Mouse (Mus musculus): ENCODE measurements at regions not wholly inside any gene's neighbourhood (a gene's known extent, or its start where the extent isn't known, plus 50 kb on each side); places are given as distances from the start of the nearest gene placed in this dataset.

DNA sequence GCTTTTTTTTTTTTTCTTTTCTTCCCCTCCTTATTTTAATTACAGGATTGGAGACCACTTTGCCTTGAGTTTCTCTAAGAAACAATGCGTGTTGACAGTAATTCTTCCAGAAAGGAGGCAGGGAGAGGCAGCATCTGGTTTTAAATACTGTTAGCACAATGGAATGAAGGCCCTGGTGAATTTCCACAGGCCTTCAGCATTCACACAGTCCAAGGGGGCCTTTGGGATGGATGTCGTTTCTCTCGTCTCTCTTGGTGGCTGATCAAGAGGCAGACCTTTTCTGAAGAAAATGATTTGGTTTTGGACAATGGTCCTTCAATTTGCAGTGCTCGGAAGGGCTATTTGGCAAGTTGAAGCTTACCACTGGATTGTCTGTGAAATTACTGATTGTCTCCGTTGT is 321.4 kb downstream of the Lmx1a start:
- no peak for DNase-seq

DNA sequence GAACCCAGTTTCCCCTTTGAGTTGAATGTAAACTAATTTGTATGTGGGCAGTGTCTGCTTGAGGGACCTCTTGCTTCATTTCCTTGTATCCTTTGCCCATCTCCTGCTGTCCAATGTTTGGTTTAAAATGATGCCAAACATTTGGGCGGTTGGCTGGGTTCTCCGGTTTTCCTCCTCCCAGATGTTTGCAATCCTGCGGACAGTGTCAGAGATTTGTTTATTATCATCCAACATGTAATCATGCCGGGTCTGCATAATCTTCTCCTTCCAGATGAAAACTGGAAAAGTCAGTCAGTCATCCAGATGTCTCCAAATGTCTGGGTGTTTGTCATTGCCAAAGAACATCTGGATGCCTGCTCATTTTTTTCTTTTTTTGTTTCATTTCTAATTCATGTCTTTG is 323.0 kb downstream of the Lmx1a start:
- no peak for DNase-seq

DNA sequence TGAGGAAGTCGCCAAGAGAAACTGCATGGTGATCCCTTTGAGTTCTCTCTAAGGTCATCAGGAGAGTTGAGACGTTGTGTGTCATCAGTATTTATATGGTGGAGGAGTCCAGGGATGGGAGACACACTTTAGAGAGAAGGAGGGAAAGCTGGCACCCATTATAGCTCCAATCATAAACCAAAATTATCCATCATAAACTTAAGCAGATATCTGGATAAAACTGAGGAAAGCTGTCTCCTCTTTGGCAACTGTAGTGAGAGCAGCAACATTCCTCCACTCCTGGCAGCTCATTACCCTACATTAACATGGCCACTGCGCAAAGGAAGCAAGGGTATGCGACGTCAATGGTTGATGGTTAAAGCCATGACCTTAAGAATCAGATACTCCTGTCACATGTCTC is 323.6 kb downstream of the Lmx1a start:
- DNase-seq, result no peak

DNA sequence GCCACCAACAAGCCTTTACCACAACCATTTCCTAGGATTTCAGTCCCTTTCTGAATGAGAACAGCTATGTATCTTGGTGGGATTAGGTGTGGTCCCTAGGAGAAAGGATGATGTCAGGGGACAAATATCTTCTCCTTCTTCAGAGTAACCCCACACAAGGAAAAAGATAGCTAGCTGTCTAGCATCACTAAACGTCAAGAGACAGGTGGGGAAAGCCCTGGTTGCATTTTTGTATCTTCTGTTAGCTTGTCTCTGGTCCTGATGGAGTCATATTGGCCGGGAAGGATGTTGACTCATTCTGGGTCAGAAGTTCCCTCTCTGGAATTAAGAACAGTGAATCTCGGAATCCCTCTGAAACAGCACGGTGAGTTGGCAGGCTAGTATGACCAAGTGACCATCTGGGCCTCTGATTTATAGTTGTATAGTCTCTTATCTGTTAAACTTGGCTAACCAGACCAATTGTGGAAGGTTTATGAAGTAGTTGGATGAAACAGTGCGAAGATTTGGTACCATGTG is 327.4 kb downstream of the Lmx1a start:
- no peak for DNase-seq

DNA sequence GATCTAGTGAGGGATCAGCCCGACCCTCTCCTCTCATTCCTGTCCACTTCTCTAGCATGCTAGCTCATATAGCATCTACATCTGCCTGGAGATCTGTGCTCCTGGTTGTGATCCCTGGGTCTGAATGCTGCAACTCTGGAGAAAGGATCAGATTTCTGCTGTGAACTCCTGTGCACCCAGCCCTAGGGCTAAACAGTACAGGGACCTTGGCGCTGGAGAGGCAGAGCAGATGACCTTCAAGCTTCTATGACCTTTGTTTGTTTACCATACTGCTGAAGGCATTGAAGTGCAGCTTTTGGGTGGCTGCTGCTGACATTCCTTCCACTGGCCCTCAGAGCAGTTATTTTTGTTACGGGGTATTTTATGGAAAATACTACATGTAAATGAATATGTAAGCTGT is 337.4 kb downstream of the Lmx1a start:
- no peak for DNase-seq

DNA sequence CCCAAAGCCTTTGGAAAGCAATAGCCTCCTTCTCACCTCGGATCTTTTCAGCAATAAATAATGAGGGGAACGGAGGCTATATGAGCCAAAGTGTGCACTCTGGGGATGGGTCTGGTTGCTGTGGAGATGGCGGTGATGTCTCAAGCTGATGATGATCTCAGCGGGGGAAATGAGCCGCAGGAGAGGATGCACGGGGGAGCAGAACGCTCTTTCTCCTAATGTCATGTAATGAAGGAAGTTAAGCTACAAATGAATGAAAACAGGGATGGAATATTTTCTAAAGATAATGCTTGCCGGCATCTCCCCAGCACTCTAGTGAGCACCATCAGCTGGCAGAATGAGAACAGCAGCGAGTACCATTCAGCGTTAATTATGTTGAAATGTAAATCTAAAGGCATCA is 355.7 kb downstream of the Lmx1a start:
- peak; percentile 45 for DNase-seq

DNA sequence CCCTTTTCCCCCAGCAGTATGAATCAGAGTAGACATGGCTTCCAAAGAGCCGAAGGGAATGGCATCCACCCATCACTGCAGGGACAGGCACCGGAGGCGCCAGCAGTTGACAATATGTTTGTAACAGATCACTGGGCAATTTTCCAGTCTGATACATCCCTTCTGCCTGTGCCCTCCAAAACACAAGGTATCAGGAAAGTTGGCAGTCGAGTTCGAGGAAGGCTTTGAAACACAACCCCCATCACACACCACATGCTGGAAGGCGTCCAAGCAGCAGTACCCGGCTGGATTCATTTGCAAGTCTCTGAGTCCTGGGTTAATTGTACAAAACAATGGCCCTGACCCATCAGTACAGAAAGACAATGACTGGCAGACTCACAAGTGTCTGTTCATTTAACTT is 357.3 kb downstream of the Lmx1a start:
- DNase-seq, result peak; percentile 98

DNA sequence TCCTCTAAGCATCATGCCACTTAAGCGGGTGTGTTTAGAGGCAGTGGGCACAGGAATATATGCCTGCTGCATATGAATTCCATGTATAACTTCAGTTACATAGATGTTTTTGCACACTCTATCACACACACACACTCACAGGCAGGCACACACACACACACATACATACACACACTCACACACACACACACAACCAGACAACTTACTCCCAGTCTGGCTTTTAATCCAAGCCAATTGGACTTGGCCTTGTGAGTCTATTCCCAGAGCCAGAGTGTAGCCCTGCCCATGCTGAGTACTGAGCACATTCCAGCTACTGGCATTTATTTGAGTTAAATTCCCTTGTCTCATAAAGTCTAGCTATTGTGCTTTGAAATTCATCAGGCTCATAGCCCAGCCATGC is 357.7 kb downstream of the Lmx1a start:
- DNase-seq, result no peak

DNA sequence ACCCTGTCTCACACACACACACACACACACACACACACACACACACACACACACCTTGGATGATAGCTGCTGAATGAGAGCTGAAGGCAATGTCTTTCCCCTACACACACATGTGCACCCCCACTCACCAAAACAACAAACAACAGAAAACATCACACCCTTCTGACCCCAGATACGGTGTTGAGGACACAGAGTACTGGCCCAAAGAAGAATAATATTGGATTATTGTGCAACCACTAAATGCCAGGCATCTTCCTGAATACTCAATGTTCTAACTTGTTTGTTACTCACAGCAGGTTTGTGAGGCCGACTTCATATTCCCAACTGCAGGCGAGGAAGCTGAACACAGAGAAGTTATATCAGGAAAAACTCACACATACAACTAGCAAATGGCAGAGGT is 360.9 kb downstream of the Lmx1a start:
- no peak for DNase-seq

DNA sequence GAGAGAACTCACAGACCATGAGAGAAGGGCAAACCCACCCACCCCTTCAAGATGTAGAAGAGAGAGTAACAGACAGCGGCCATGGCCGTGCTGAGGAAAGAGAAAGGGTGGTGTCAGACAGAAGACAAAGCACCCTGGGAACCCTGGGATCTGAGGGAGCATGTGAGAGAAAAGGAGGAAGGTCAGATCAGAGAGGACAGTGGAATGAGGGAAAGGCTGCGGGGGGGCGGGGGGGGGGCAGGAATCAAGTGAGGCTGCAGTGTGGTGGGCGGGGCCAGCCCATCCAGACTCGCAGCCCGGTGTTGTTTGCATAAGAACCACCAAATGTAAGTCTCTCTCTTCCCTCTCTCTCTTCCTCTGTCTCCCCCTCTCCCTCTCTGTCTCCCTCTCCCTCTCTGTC is 367.4 kb downstream of the Lmx1a start:
- no peak for DNase-seq

DNA sequence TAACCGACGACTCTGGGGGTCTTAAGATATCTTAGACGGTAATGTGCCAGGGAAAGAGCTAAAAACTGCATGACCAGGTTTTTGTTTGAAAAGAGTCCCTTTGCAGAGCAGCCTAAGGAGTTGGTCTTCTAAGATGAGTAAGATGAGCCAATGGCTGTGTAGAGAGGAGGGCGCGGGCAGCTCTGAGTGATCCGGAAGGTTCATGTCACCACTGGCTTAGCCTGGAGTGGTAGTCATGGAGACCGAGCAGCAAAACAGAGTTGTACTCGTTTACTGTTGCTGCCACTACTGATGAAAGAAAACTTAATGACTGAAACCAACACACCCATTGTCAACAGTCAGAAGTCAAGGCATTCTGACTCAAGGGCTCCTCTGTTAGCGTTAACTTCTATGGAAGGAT is 368.4 kb downstream of the Lmx1a start:
- DNase-seq, result no peak

DNA sequence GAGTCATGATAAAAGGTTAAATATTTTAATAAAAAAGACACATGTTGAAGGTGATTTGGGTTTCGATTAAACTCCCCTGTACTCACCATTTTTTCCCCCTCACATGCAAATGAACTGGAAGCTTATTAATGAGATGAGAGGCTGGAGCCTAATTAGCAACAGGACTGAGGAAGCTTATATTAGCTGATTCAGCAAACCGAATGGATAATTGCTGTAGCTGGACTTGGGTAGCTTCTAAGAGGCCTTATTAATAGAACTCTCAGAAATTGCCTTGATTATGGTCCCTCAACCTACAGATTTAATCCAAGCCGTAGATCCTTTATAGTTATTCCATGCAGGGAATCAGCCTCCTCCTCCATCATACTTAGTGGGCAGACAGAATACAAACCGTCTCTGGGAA is 369.7 kb downstream of the Lmx1a start:
- peak; percentile 27 for DNase-seq

DNA sequence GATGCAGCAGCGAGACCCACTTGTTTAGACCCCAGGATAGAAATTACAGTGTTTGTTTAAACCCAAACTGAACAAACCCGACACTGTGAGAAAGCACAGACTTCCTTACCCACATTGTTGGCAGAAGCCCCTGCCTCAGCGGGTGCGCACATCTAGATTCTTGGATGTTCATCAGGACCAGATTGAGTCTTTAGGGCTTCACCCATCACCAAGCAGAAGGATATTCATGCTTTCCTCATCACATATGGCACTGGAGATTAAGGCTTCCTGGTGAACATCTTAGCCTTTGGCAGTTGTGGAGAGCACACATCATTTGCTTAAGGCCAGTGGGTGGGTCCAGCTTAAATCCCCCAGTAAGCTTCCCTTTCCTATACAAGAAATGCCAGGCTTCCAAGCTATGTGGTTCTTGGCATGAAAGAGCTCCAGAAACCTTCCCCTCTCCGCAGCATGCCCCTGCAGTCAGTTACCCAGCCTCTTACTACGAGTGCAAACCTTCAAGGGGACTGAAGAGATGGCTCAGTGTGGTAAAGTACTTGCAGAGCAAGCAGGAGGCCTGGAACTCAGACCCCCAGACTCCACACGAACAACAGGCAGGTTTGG is 367.9 kb downstream of the Pbx1 start:
- DNase-seq, result no peak

DNA sequence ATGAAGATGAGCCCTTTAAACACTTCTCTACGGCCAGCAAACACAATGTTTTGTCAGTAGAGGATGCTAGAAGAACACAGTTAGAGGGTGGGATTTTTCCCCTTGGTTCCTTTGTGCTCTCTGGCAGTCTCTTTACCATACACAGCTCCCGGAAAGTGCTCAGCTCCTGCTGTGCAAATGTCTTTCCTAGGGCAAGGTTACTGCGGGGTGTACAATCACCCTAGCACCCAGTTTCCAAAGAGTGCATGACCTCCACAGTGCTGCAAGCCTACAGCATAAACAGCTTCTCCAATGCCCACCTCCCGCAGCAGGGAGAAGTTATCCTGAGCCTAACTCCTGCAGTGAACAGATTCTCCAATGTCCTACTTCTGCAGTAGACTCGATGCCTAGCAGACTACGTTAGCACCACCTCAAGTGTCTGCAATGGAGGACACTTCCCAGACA is 366.4 kb downstream of the Pbx1 start:
- DNase-seq, result no peak

DNA sequence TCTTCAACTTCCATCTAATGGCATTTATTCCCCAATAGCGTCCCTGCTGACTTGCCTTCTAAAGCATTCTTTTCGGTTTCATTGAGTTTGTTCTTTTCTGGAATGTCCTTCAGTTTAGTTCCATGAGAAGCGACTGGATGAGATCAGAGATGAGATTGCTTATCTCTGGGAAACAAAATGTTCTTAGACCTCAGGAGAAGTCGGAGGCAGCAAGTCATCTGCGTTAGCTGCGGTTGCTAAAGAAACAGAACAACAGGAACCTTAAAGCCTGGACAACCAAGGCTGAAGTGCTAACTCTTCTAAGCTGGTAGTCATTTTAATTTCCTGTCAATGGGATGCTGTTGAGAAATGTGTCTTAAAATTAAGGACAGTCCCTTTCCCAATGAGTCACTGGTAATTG is 365.3 kb downstream of the Pbx1 start:
- no peak for DNase-seq

DNA sequence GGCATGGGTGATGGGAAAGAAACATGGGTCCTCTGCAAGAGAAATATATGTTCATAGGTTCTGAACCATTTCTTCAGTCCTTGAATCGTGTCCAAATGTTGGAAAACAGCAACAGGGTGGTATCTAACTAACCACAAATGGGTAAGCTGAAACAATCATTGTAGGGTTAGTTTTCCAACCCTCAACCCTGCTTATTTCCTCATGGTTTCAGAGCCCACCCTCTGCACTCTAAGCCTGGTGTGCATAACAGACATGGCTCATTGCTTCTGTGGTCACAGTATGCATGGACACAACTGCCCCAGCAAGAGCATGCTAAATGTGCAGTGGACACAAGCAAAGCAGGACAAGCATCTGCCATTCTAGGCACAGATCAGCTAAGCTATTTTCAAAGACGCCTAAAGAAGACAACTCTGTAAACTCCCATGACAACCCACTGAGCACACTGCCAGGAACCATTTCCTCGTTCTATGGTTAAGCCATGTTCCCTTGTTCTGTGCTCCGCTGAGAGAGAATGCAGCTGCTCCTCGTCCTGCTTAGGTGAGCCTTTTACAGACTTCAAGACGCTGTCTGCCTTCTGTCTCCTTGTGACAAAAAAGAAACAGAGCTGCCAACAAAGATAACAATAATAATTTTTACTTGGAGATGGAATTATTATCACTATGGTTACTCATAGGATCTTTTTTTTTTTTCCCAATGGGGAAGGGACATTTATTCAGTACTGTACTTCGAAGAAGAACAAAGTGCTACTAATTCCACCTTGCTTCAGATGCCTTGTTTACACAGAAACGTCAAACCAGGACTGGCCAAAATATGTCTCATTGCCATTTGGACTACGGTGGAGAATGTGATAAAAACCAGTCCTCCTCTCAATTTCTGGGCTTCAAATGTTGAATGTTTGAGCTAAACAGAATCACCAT is 363.8 kb downstream of the Pbx1 start:
- no peak for DNase-seq

DNA sequence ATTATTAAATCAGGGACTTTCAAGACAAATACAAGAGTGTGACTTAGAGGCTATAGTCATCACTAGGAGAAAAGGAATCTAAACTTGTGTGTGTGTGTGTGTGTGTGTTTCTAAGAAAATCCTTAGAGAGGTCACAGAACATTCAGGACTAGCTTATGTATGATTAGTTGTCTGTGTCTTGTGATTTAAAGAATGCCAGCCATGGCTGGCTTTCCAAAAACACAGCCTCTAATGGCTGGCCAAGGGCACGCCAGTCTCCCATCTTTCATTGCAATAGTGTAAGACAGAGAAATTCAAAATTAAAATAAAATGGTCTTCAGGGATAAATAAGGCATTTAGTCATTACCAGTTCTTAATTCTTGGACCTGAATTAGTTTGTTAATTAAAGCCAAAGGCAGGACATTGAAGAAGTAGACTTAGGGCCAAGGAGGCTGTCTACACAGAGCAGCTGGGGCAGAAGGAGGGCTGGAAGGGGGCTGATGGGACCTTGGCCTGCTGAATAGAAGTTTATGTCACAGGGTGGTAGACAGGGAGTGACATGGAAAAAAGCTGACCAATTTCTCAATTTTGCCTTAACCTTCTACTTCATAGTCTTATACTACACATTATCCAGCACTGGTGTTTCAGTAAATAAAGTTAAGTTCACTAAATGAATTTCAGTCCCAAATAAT is 363.0 kb downstream of the Pbx1 start:
- DNase-seq, result no peak
